Mouse (Mus musculus) MEL (cell line): ENCODE measurements around the gene Slc16a3. TPM values are rescaled to one million over a fixed set of nuclear protein-coding genes. Genes with fewer than 3 reads are reported as not detected.

ENCODE experiments used
- DNase-seq: peaks from one replicate; pipeline ENCODE4 v3.0.0; 2011; ENCODE audit warnings: low read depth, low spot score
- H3K27ac ChIP-seq: 2 replicates; pipeline ENCODE4 v1.5.1; 2012; ENCODE audit warnings: low read depth, mild to moderate bottlenecking, control low read depth, low read length, moderate library complexity; ENCODE audit not compliant: control insufficient read depth
- H3K27me3 ChIP-seq, 2 experiments: fragments of 150-350 bp in 1 of 2; sonication (generic) in 1 of 2; 2 replicates each; pipeline ENCODE4 v1.6.1; 2012; ENCODE audit warnings: low read length in 2 of 2, mild to moderate bottlenecking in 2 of 2, improper control_type of control experiment in 1 of 2, moderate library complexity in 1 of 2; ENCODE audit not compliant: insufficient read depth in 2 of 2, control insufficient read depth in 1 of 2
- H3K36me3 ChIP-seq, 2 experiments: 2 replicates each; pipeline ENCODE4 v1.6.1; 2012 to 2014; ENCODE audit warnings: low read length in 2 of 2, improper control_type of control experiment in 1 of 2, inconsistent platforms in 1 of 2, mild to moderate bottlenecking in 1 of 2; ENCODE audit not compliant: insufficient read depth in 2 of 2, control insufficient read depth in 1 of 2
- H3K4me1 ChIP-seq, 2 experiments: fragments of 150-350 bp in 1 of 2; sonication (generic) in 1 of 2; 2 replicates each; pipeline ENCODE4 v1.6.1; 2012; ENCODE audit warnings: low read length in 2 of 2, improper control_type of control experiment in 1 of 2, mild to moderate bottlenecking in 1 of 2; ENCODE audit not compliant: insufficient read depth in 2 of 2, control insufficient read depth in 1 of 2
- H3K4me3 ChIP-seq, 2 experiments: fragments of 150-350 bp in 1 of 2; sonication (generic) in 1 of 2; 2 replicates each; pipeline ENCODE4 v1.5.1; 2012; ENCODE audit warnings: low read depth in 2 of 2, low read length in 2 of 2, mild to moderate bottlenecking in 2 of 2, moderate library complexity in 2 of 2, control low read depth in 1 of 2, improper control_type of control experiment in 1 of 2; ENCODE audit not compliant: control insufficient read depth in 1 of 2, insufficient read depth in 1 of 2
- H3K79me2 ChIP-seq: 2 replicates; pipeline ENCODE4 v1.6.1; 2012; ENCODE audit warnings: mild to moderate bottlenecking, low read length, moderate library complexity; ENCODE audit not compliant: control insufficient read depth, poor library complexity, insufficient read depth
- H3K9ac ChIP-seq: 2 replicates; pipeline ENCODE4 v1.6.1; 2012; ENCODE audit warnings: low read depth, mild to moderate bottlenecking, control low read depth, low read length, moderate library complexity; ENCODE audit not compliant: control insufficient read depth, poor library complexity, severe bottlenecking
- H3K9me3 ChIP-seq: fragments of 150-350 bp; sonication (generic); replicated peaks from 2 replicates; pipeline ENCODE4 v1.6.1; 2012; ENCODE audit warnings: mild to moderate bottlenecking, low read length, improper control_type of control experiment, moderate library complexity; ENCODE audit not compliant: insufficient read depth
- BHLHE40 ChIP-seq: IDR thresholded peaks from 2 replicates; pipeline ENCODE4 v1.6.1; 2012; ENCODE audit warnings: low read depth, mild to moderate bottlenecking, inconsistent platforms, low read length, improper control_type of control experiment, borderline replicate concordance
- CHD1 ChIP-seq: IDR thresholded peaks from 2 replicates; pipeline ENCODE4 v1.6.1; 2012; ENCODE audit warnings: low read depth, mild to moderate bottlenecking, inconsistent platforms, low read length, improper control_type of control experiment
- CTCF ChIP-seq, 3 experiments: IDR thresholded peaks in 2 of 3; conservative IDR thresholded peaks in 1 of 3; 2 replicates each; pipeline ENCODE4 v1.5.1; 2011 to 2012; ENCODE audit warnings: low read length in 3 of 3, low read depth in 2 of 3, mild to moderate bottlenecking in 2 of 3, improper control_type of control experiment in 1 of 3, inconsistent platforms in 1 of 3, mixed read lengths in 1 of 3, moderate library complexity in 1 of 3; ENCODE audit not compliant: control insufficient read depth in 1 of 3, insufficient read depth in 1 of 3, poor library complexity in 1 of 3, severe bottlenecking in 1 of 3
- E2F4 ChIP-seq: IDR thresholded peaks from 2 replicates; pipeline ENCODE4 v1.6.1; 2011; ENCODE audit warnings: low read depth, low read length, improper control_type of control experiment, borderline replicate concordance
- ELF1 ChIP-seq: IDR thresholded peaks from 2 replicates; pipeline ENCODE4 v1.6.1; 2014; ENCODE audit warnings: low read depth, mild to moderate bottlenecking, inconsistent platforms, low read length, improper control_type of control experiment, moderate library complexity
- EP300 ChIP-seq, 2 experiments: IDR thresholded peaks; 2 replicates each; pipeline ENCODE4 v1.6.1; 2011; ENCODE audit warnings: improper control_type of control experiment in 2 of 2, low read length in 2 of 2, low read depth in 1 of 2, mild to moderate bottlenecking in 1 of 2
- GATA1 ChIP-seq: IDR thresholded peaks from 2 replicates; pipeline ENCODE4 v1.6.1; 2011; ENCODE audit warnings: low read depth, low read length, improper control_type of control experiment
- JUND ChIP-seq: IDR thresholded peaks from 2 replicates; pipeline ENCODE4 v1.6.1; 2011; ENCODE audit warnings: low read depth, mild to moderate bottlenecking, improper control_type of control experiment, low read length
- MAX ChIP-seq: IDR thresholded peaks from 2 replicates; pipeline ENCODE4 v1.6.1; 2011; ENCODE audit warnings: low read length, improper control_type of control experiment
- MAZ ChIP-seq: IDR thresholded peaks from 2 replicates; pipeline ENCODE4 v1.6.1; 2012; ENCODE audit warnings: low read depth, mild to moderate bottlenecking, inconsistent platforms, low read length, improper control_type of control experiment
- RCOR1 ChIP-seq: IDR thresholded peaks from 2 replicates; pipeline ENCODE4 v1.6.1; 2012; ENCODE audit warnings: low read depth, mild to moderate bottlenecking, inconsistent platforms, low read length, improper control_type of control experiment
- SMC3 ChIP-seq: IDR thresholded peaks from 2 replicates; pipeline ENCODE4 v1.6.1; 2011; ENCODE audit warnings: low read depth, low read length, improper control_type of control experiment
- UBTF ChIP-seq: IDR thresholded peaks from 2 replicates; pipeline ENCODE4 v1.6.1; 2012; ENCODE audit warnings: low read depth, mild to moderate bottlenecking, inconsistent platforms, low read length, improper control_type of control experiment, moderate library complexity, borderline replicate concordance; ENCODE audit not compliant: insufficient read depth
- USF2 ChIP-seq, 2 experiments: IDR thresholded peaks; 2 replicates each; pipeline ENCODE4 v1.6.1; 2011 to 2012; ENCODE audit warnings: improper control_type of control experiment in 2 of 2, low read length in 2 of 2, borderline replicate concordance in 1 of 2, inconsistent platforms in 1 of 2, low read depth in 1 of 2, mild to moderate bottlenecking in 1 of 2; ENCODE audit not compliant: insufficient read depth in 1 of 2
- ZC3H11A ChIP-seq: IDR thresholded peaks from 2 replicates; pipeline ENCODE4 v1.6.1; 2012; ENCODE audit warnings: low read depth, mild to moderate bottlenecking, inconsistent platforms, low read length, improper control_type of control experiment
- ZKSCAN1 ChIP-seq: IDR thresholded peaks from 2 replicates; pipeline ENCODE4 v1.6.1; 2012; ENCODE audit warnings: low read depth, mild to moderate bottlenecking, inconsistent platforms, low read length, improper control_type of control experiment, moderate library complexity
- polyA plus RNA-seq, 2 experiments: library from polyadenylated mRNA; stranded (reverse) in 1 of 2; unstranded in 1 of 2; fragments of >175 nt in 1 of 2; fragments of >200 nt in 1 of 2; gene quantifications; 2 replicates each; pipeline versions ENCODE4 v1.2.1 to v1.2.4; 2012; ENCODE audit warnings: low replicate concordance in 2 of 2, low read depth in 1 of 2; ENCODE audit not compliant: insufficient read length in 2 of 2, insufficient read depth in 1 of 2, missing spikeins in 1 of 2
- total RNA-seq: library from RNA; depleted of rRNA; stranded (reverse); fragments of 300-350 nt; gene quantifications from 2 replicates; pipeline ENCODE4 v1.2.3, GENCODE M21; 2012

Gene Slc16a3
- total and polyA plus RNA-seq, 3 experiments: 85.7 to 610 (median 570) TPM

GRCm38 (mm10) chr11:120950281-120951202 lies 2.3 kb downstream of the Slc16a3 start (continued):
- TF ChIP-seq CHD1: no peak; the same call in 1 of the 2 replicates
- peak; percentile 29; the same call in 1 of the 2 replicates for TF ChIP-seq BHLHE40
- no peak for TF ChIP-seq JUND
- peak; percentile 5; the same call in 1 of the 2 replicates for TF ChIP-seq ELF1
- no peak for TF ChIP-seq RCOR1
- no peak; a peak in 1 of 4 replicates for TF ChIP-seq USF2 (IDR thresholded peaks at IDR 0.05; ENCODE audit: borderline replicate concordance in 1 of 2, insufficient read depth in 1 of 2, low read depth in 1 of 2, low read length in 2 of 2)
- TF ChIP-seq E2F4: peak; percentile 81; the same call in 1 of the 2 replicates
- TF ChIP-seq UBTF: 0 out of 2 replicates have a peak, but pooled peaks have one; percentile 94
- TF ChIP-seq MAZ: peak; percentile 54; the same call in 1 of the 2 replicates
- TF ChIP-seq ZKSCAN1: 0 out of 2 replicates have a peak, but pooled peaks have one; percentile 16
- peak; percentile 64 for TF ChIP-seq MAX
- TF ChIP-seq ZC3H11A: 0 out of 2 replicates have a peak, but pooled peaks have one; percentile 13

- peaks cover 4 to 24% of the 10 kb centered on the region in 2 experiments for H3K4me1 ChIP-seq
- no peaks in the 10 kb centered on the region for H3K27me3 ChIP-seq
- peak overlapping the region; percentile 15 for H3K9ac ChIP-seq
- no peak for DNase-seq
- peak overlapping the region; percentile 57 to 76 for H3K4me3 ChIP-seq
- TF ChIP-seq SMC3 (no peak), MAZ (no peak), CTCF (IDR thresholded peaks at IDR 0.05 in 2 of 3, conservative IDR thresholded peaks at IDR 0.05 in 1 of 3; ENCODE audit: control insufficient read depth in 1 of 3, insufficient read depth in 1 of 3, low read depth in 2 of 3, low read length in 3 of 3, poor library complexity in 1 of 3, severe bottlenecking in 1 of 3) (no peak), EP300 (IDR thresholded peaks at IDR 0.05; ENCODE audit: low read depth in 1 of 2, low read length in 2 of 2) (no peak), GATA1 (no peak)
- no peak overlapping the region for H3K27ac ChIP-seq
- H3K9me3 ChIP-seq: no peaks in the 10 kb centered on the region
- H3K36me3 ChIP-seq: peaks cover 9 to 18% of the 10 kb centered on the region in 2 experiments
- peaks cover 58% of the 10 kb centered on the region for H3K79me2 ChIP-seq
Observed at GRCm38 (mm10) chr11:120951237-120951636, 3.0 kb downstream of the Slc16a3 start.
